Mouse (Mus musculus) adrenal gland, postnatal 36 days (tissue): ENCODE results near the gene Gm29797. TPM values are rescaled to one million over a fixed set of nuclear protein-coding genes. Genes with fewer than 3 reads are reported as not detected.

Experiments
- DNase-seq, 2 experiments: peaks; one replicate each; pipeline ENCODE4 v3.0.0; 2021; ENCODE audit warnings: mixed read lengths in 1 of 2
- total RNA-seq, 2 experiments: library from RNA; stranded (reverse); gene quantifications; 2 replicates each; pipeline ENCODE4 v1.2.3; 2021

The Gm29797 gene
- total RNA-seq, 2 experiments from 2014 or later, result 0.43 TPM; not detected in 1

DNA sequence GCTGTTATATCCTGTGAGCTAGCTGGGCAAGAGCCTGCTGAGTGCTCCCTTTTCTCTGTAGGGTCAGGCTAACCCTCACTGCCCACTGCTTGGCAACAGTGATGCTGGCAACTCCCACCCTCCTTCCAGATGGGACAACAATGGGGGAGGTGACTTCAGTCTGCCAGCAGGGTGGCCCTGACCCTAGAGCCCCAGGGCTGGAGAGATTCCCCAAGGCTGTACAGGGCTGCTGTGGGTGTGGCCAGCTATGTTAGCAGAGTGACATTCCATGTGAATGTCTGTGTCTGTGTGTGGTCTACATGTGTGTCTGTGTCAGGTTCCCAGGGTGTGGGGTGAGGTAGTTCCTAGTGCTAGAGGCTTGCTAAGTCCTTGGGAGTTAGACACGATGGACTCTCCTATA lies 16.7 kb downstream of the Gm29797 start:
- peak; percentile 52 to 66 for DNase-seq

DNA sequence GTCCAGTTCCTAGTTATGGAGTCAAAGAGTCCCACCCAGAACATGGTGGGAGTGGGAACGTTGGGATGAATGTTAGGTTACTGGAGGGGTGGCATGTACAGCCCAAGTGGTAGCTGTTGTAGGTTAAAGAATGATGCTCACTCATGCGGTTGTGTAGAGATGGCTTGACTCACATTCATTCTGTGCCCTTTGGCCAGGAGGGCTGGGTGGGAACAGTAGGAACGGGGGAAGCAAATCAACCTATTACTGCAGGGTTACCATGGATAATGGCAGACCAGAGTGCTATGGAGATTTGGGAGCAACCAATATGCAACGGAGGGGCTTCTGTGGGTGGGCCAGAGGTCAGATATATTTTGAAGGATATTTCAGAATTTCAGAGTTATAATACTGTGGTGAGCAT lies 18.1 kb downstream of the Gm29797 start:
- no peak for DNase-seq

DNA sequence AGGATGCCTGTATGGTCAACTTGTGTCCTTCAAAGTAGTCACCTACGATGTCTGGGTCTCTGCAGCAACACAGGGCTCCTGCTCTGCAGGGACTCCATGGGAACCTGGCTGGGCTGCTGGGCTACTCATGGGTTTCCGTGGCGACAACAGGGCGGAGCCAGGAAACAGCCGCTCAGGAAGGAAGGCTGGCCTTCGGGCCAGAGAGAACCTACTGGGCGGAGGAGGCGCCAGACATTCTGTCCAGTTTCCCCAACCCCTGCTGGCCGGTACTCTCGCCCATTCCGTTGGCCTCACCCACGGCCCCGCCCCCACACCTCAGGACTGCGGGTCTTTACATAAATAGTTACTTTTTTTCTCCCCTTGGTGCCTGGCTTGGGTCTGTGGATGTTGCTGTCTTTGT lies 18.6 kb downstream of the Gm29797 start:
- DNase-seq, result peak; percentile 85 to 87

DNA sequence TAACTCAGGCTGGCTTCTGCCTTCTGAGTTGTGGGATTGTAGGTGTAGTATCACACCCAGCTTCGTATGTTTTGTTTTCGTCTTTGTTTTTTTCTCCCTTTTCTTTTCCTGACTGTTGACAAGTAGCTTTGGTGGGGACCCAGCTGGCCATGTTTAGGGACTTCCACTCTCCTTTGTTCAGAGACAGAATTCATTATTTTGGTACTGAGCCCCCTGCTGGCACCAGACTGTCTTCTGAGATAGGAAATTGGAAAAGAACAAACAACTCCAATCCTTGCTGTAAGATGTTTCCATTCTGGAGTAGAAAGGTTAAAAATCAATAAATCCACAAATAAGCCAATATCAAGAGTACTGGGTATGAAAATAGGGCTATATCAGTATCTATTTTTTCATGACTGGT lies 19.6 kb downstream of the Gm29797 start:
- DNase-seq, result no peak

DNA sequence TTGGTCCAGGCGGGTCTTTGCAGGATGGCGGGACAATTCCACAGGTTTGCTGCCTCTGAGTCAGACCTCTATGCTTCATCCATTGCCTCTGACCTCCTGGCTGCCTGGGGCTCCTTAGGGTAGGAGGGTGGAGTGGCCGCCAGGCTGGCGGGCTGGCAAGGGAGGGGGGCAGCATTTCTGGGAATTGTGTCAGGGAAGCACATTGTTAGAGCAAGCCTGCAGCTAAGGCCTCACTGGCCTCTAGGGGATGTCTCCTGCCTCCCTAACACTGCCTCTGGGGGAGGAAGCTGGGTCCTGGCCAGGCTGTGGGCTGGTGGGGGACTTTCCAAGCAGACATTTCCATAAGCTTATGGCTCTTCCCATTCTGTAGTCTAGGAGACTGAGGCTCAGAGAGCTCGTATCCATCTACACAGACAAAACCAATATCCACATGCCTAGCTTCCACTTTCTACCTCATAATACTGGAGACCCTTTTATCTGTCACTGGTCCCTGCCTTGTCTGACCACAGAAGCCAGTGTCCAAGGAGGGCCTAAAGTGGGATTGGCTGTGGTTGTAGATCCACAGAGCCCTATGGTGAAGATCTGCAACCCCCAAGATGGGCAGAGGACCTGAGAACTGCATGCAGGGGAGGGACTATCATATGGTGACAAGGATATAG lies 20.4 kb downstream of the Gm29797 start:
- DNase-seq, result peak; percentile 56 to 63

DNA sequence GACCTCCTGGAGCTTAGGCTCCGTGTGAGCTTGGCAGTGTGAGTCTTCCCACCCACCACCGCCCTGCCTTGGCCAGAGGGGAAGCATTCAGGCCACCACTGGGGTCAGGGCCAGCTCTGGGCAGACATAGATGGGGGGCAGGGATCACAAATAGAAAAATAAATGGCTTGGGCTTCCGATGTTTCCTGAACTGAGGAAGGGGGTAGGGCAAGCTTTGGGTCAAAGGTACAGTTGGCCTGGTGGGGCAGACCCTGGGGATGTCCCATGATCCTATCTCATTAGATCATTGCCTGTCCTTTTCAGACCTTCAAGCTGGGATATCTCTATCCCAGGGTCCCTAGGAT lies 20.9 kb downstream of the Gm29797 start:
- DNase-seq, result peak; percentile 42 to 54

DNA sequence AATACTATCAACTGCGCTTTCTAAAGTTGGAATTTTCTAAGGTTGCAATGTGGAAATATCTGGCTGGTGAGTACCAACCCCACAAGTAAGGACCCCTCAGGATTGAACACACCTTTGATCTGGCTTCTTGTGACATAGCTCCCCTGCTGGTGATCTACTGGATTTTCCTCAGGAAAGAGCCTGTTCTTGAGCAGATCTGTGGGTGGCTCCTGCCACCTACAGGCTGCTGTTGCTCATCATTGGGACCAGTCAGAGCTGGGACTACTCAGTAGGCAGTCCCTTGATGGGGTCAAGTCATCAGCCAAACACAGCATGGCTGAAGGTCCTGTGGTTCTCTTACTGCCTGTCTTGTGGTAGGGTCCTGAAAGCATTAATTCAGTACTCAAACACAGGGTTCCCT lies 21.9 kb downstream of the Gm29797 start:
- peak; percentile 76 to 83 for DNase-seq

DNA sequence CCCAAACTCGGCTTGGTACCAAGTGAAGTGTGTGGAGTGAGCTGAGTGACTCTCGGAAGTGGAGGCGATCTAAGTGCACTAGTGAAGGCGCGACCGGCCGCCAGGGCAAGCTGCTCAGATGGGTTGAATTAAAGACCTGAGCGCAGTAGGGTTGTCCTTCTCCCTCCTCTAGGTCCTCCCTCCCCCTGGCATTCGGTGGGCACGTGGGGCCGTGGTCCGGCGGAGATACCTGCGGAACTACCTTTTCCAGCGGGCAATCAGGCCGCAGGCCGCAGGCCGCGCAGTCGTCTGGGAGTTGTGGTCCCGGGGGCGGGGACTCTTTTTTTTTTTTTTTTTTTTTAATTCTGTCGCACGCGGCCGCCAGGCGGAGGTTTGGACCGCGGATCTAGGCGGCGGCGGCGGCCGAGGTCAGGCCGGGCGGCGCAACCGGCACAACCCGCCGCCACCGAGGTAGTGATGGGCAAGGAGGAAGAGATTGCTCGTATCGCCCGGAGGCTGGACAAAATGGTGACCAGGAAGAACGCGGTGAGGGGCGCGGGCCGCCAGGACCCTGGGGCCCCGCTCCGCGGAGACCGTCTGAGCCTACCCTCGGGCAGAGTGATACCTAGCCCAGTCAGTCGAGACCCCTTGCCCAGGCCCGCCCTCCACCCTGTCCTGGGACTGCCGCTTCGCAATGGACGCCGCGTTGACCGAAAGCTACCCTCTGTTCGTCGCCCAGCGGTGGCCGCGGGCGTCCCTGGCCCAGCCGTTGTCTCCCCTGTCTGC lies 23.3 kb downstream of the Gm29797 start, which contains the start of gene Tcea2:
Gene Tcea2 (plus strand): TSS at position 360 of the 765 bp plus-strand sequence.
- DNase-seq, result peak; percentile 77 to 84

DNA sequence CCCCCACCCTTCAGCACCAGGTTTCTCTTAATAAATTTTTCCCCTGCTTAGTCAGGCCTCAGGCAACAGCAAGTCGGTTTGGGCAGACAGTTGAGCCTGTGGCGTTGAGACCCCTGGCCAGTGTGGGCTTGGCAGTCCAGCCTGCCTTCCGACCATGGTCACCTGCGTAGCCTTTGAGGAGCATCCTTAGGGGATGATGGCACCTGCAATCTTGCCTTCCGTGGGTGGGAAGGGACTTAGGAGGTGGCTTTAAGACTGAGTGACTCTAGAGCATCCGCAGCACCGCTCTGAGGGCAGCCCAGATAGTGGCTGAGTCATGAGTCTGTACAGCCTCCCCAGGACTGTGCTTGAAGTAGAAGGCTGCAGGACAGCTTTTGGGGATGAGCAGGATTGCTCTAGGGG lies 23.9 kb downstream of the Gm29797 start:
- DNase-seq, result peak; percentile 27 to 31

DNA sequence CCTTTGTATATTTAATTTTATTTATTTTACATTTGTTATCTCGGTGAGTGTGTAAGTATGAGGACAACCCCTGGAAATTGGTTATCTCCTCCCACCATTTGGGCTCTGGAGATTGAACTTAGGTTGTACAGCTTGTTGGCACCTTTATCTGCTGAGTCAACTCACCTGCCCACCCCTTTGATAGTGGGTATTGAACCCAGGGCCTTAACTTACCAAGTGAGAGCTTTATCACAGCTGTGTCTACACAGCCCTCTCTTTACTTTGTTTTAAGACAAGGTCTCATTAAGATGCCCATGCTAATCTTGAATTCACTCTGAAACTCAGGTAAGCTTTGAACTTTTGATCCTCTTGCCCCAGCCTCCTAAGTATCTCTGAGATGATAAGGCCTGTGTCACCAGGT lies 25.1 kb downstream of the Gm29797 start:
- DNase-seq, result no peak

DNA sequence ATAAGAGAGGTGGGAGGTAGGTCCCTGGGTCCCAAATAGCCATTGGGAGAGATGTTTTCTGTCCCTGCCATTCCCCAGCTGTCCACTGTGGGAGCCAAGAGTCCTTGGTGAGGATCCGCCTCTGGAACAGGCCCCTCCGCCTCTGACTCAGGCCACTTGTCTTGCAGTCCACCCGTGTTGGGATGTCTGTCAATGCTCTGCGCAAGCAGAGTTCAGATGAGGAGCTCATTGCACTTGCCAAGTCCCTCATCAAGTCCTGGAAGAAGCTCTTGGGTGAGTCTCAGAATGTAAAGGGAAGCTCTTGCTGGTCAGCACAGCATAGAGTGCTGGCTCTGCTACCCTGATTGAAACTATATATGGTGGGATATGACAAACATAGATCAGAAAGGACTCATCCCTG lies 26.5 kb downstream of the Gm29797 start:
- DNase-seq, result no peak

DNA sequence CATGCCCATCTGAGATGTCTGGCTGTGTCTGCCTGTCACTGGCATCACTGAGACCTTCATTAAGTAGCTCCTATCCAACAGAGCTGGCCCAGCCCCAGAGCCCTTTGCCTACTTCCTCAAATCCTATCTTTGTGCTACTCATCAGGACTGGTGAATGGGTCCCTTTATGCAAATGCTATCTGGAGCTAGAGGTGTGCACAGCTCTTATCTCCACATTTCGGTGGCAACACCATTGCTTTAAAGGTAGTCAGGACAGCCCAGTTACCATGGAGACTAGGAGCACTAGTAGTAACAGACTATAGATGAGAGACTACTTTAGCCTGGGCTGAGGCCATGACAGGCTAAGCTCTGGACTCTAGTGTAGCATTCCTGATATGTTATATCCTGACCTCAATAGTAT lies 27.9 kb downstream of the Gm29797 start:
- DNase-seq, result no peak

DNA sequence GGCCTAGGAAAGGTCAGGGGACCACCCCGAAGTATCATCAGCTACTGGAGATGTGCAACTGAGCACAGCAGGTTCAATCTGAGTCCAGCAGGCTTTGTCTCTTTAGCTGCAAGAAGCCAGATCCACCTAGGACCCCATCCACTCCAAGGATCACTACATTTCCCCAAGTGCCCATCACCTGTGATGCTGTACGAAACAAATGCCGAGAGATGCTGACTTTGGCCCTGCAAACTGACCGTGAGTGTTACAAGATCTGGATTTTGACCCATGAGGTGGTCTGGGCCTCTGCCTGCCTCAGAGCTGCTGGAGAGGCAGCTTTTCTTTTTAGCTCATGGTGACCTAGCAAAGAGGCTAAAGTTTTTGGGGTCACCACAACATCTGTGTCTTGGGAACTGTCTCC lies 28.9 kb downstream of the Gm29797 start:
- DNase-seq, result no peak

DNA sequence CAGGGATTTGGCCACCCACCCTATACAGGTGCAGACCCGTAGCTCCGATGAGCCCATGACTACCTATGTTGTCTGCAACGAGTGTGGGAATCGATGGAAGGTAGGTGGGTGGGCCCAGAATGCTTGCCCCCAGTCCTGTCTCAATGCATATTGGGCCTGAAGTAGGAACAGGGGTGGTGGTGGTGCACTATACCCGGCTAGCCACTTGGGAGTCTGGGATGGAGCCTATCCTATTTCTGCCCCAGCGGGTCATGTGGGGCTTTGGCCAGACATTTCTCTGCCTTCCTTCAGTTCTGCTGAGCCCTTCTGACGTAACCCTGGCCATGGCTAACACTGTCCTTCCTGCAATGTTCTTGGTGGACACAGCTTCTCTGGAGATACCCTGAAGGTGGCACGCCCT lies 30.8 kb downstream of the Gm29797 start:
- no peak for DNase-seq

DNA sequence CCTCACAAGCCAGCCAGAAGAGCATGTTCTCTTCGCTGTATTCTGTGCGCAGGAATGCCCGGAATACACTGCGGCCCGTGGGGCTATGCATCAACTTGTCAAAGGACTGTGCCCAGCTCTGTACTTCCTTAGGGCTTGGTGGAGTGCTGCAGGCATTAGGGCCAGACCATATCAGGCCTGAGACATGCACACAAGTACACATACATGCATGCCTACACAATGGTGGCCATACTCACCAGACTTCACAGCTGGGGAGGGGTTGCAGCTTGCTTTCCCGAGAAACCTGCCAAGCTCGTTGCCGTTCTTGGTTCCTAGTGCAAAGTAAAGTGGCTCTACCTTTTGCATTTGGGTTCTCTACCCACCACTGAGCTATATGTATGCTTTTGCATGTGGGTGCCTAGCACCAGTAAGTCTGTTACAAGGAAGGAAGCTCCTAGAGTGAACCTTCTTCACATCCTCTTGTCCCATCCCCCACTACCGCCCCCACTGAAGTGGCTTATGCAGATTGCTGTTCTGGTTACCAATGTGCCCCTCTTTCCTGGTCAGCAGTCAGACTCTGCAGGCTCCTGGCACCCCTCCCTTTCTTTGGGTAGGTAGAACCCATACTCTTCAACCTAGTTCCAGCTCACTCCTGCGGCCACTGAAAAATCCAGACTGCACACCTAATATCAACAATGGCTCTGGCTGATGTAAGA lies 32.8 kb downstream of the Gm29797 start:
- no peak for DNase-seq

DNA sequence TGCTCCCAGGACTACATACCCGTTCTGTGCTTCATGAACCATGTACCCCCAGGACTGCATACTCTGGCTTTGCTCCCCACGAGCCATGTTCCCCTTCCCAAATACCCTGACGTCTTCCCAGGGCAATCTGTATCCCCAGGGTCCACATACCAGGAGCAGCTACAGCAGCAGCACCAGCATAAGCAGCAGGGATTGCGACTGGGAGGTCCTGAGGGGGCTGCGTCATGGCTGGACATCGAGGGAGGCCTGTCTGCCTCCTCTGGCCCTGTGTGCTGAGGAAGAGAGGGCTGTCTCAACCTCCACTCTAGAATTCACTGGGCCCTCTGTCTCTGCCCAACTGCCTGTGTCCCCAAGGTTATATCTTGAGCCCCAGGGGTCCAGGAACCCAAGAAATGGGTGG lies 34.2 kb downstream of the Gm29797 start:
- no peak for DNase-seq

DNA sequence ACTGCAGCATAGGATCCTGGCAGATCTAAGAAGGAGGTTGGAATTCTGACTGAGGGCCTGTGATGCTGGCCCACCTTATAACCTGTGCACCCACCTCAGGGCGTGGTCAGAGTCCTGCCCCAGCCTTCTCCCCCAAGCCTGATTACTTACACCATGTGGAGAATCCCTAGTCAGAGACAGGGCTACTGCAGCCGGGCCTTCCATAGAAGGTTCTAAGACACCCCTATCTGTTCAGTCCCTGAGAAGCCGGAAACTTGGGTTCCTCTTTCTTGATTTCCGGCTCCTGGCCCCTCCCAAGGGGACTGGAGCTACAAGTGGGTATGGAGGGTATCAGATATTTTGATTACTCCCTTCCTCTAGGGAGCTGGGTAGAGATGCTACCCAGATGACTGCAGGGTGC lies 34.7 kb downstream of the Gm29797 start:
- no peak for DNase-seq

DNA sequence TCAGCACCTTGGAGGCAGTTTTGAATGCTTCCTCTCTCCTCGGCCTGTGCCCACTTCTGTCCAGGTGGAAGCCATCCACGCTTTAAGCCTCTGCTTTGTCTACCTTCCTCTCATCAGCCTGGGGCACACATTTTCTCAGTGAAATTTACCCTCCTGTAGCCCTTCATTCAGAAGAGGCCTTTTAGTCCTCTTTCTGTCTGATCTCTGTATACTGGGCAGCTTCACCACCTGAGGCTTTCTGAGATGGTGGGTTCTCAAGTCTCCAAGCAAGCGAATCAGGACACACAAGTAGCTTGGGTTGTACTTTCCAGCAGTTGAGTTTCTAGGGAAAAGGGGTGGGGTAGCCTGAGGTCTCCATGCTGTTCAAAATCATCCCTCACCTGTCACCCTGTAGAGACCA lies 35.5 kb downstream of the Gm29797 start:
- no peak for DNase-seq

DNA sequence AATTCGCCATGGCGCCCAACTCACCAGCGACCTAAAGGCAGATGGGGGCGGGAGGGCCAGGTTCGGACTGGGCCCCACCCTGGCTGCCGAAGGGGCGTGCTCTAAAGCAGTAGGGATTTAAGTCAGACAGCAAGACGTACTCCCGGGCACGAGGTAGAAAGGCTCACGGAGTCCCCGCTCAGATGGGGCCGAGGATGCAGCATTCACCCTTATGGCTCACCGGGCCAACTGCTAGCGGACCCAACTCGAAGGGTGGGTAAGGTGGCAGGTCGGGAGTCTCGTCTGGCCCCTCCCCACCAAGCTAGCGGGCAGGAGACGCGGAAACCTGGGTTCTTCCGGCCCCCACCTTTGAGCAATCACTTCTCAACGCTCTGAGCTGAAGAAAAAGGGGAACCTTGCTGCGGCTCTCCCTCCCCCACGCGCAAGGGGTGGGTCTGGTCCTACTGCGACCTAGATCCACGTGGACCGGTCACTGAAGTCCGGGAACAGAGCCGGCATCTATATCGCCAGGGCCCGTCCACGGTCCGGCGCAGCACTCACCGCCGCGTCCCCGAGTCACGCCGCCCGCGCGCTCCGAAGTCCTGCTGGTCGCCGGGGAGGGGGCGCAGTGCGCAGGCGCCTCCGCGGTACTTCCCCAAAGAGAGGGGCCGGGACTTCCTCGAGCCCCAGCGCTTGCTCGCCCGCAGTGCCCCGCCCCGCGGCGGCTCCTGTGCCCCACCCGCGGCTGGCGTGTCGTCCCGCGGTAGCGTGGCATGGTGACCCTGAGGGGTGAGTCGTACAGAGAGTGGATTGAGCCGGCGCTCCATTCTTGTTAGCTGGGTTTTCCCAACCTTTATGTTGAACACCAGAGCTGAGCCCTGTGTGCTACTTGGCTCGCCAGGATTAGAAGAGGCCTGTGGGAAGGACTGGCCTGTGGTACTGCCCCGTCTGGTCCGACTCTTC lies 36.8 kb downstream of the Gm29797 start, which contains the start of gene Rgs19:
Gene Rgs19 (minus strand): TSS at position 639 of the 942 bp plus-strand sequence.
- peak; percentile 94 for DNase-seq

DNA sequence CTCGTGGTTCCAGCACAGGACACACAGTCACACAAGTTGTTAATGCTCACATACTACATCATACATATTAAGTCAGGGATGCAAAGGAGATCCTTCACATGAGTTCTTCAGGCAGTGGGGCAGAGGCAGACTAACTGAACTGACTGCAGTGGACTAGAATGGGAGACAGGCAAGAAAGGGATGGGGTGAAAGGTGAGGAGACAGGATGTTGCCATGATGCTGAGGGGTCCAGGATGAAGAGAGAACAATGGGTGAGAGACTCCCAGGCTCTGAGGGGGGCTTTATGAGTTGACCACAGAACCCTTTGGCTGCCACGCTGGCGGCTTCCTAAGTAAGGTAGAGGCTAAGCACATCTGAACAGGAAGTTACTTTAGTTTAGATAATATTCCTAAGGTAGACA lies 37.7 kb downstream of the Gm29797 start:
- no peak for DNase-seq

DNA sequence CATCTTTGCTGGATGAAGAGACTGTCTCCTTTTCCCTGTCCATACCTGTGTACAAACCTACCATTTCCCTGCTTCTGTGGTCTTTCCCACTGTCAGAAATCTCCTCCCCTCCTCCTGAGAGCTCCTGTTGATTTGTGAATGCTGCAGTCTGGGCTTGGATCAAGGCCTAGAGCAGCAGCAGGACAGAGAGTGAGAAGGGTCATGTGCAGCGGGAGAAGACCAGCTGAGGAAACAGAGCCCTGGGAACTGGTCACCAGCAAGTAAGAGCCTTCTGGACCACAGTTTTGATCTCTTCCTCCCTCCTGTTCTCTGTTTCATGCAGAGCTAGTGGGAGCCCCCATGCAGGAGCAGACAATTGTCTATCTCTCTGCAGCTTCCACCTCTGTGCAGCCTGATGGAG lies 38.9 kb downstream of the Gm29797 start:
- DNase-seq, result no peak

DNA sequence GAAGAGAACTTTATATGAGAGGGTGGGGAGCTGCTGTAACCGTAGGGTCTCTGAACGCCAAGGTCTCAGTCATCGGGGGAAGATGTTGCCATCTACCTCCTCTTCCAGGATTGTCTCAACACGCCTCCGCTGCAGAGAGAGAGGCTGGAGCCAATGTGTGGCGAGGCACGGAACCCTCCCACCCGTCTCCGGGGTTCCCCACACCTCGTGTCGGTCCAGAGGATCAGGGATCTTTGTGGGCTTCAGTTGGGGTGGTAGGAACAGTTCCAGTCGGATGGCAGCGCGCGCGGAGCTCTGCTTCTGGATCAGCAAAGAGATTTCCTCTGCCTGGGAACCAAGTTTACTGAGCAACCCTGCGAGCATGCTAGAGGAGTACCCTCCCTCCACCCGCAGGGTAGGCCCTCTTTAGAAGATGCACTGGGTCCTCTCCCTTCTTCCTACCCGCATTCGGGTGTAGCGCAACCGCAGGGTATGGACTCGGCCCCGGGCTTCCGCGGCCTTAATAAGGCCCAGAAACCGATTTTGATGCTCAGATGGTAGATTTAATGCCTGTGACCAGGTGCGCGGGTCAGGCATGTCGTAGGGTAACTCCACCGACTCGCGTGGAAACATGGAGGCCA lies 40.1 kb downstream of the Gm29797 start:
- no peak for DNase-seq
